Mouse (Mus musculus) c-Kit-positive CD71-positive TER-119-positive erythroid progenitor cells, embryonic 14.5 days (primary cell): Measurements from ENCODE around the gene Olfr503.
"Not testable (repeated sequence)": the region's sequence is repeated elsewhere in the genome, so short reads cannot be mapped to it uniquely, and the experiment has no call there.

ENCODE experiments used
- DNase-seq: peaks from one replicate; pipeline ENCODE4 v3.0.0-alpha.2; 2013; ENCODE audit warnings: low spot score

The Olfr503 gene

GRCm38 (mm10) chr7:108544227-108544626 is at the start of gene Olfr503:
Gene Olfr503, plus strand, starts transcription at chr7:108544527.
- DNase-seq: not testable (repeated sequence)

GRCm38 (mm10) chr7:108524965-108525364 is 19.4 kb upstream of the Olfr503 start, which contains the start of gene Olfr502:
Gene Olfr502, minus strand, starts transcription at chr7:108525065.
- no peak for DNase-seq

GRCm38 (mm10) chr7:108542416-108542815 is 1.9 kb upstream of the Olfr503 start:
- DNase-seq: no peak

- DNase-seq: no peak
Measured at GRCm38 (mm10) chr7:108565693-108566092, 21.4 kb downstream of the Olfr503 start, which contains the start of gene Olfr504. Gene Olfr504, minus strand, starts transcription at chr7:108565793.

GRCm38 (mm10) chr7:108589797-108590196 is 45.5 kb downstream of the Olfr503 start:
- DNase-seq: no peak
